Mouse (Mus musculus): ENCODE data around the gene Trap1. TPM values are rescaled to one million over a fixed set of nuclear protein-coding genes. Genes with fewer than 3 reads are reported as not detected.

Gene Trap1
- total RNA-seq (2014; fragmentation: Nextera tagmentation) (134 and 135 TPM in 2 replicates), total RNA-seq (2017) (111 and 117 TPM in 2 replicates), polyA plus RNA-seq (2012) (413 and 470 TPM in 2 replicates)

GRCm38 (mm10) chr16:4077384-4078061, at the start of gene Trap1:
Gene Trap1 (minus strand): TSS chr16:4077827.
- peaks cover 42% of the 10 kb centered on the region for H3K36me3 ChIP-seq (replicated peaks)
- DNase-seq (ENCODE audit: low spot score): peak; percentile 90
- H3K4me3 ChIP-seq (ENCODE audit: low read depth, low read length): peak within 1 kb of the TSS; percentile 94
- H3K9me3 ChIP-seq (replicated peaks): no peaks in the 10 kb centered on the region
- TF ChIP-seq TAL1 (conservative IDR thresholded peaks at IDR 0.05; ENCODE audit: low read depth, low read length) (no peak), CTCF (IDR thresholded peaks at IDR 0.05; ENCODE audit: low read depth, low read length) (no peak), GATA2 (IDR thresholded peaks at IDR 0.05; ENCODE audit: borderline replicate concordance, low read depth, low read length) (no peak), POLR2AphosphoS5 (IDR thresholded peaks at IDR 0.05; ENCODE audit: insufficient replicate concordance, low read depth, low read length) (no peak), GATA1 (IDR thresholded peaks at IDR 0.05; ENCODE audit: borderline replicate concordance, low read length) (no peak)
- no peaks in the 10 kb centered on the region for H3K27me3 ChIP-seq (ENCODE audit: insufficient read depth, low read length)
- H3K4me1 ChIP-seq (ENCODE audit: insufficient read depth, low read depth, low read length): peaks cover 35% of the 10 kb centered on the region
- peak; percentile 83 for ATAC-seq (ENCODE audit: extremely low read depth, insufficient number of reproducible peaks, low FRiP score, poor library complexity, severe bottlenecking)

- Histone ChIP-seq H3K9me3 (replicated peaks) (no peaks in the 10 kb centered on the region), H3K36me3 (replicated peaks) (peaks cover 85% of the 10 kb centered on the region), H3K27me3 (ENCODE audit: insufficient read depth, low read length) (no peaks in the 10 kb centered on the region), H3K4me3 (ENCODE audit: low read depth, low read length) (no peak overlapping the region), H3K4me1 (ENCODE audit: insufficient read depth, low read depth, low read length) (no peaks in the 10 kb centered on the region)
- DNase-seq (ENCODE audit: low spot score): no peak
- ATAC-seq (ENCODE audit: extremely low read depth, insufficient number of reproducible peaks, low FRiP score, poor library complexity, severe bottlenecking): no peak
- TF ChIP-seq GATA2 (IDR thresholded peaks at IDR 0.05; ENCODE audit: borderline replicate concordance, low read depth, low read length) (no peak), GATA1 (IDR thresholded peaks at IDR 0.05; ENCODE audit: borderline replicate concordance, low read length) (no peak), TAL1 (conservative IDR thresholded peaks at IDR 0.05; ENCODE audit: low read depth, low read length) (no peak), CTCF (IDR thresholded peaks at IDR 0.05; ENCODE audit: low read depth, low read length) (no peak), POLR2AphosphoS5 (IDR thresholded peaks at IDR 0.05; ENCODE audit: insufficient replicate concordance, low read depth, low read length) (no peak)
These were observed 39.4 kb upstream of the Trap1 start for GRCm38 (mm10) chr16:4117072-4117471.

- H3K9me3 ChIP-seq (replicated peaks): no peaks in the 10 kb centered on the region
- no peak for TF ChIP-seq TAL1 (conservative IDR thresholded peaks at IDR 0.05; ENCODE audit: low read depth, low read length)
- no peak for TF ChIP-seq GATA2 (IDR thresholded peaks at IDR 0.05; ENCODE audit: borderline replicate concordance, low read depth, low read length)
- no peak for TF ChIP-seq POLR2AphosphoS5 (IDR thresholded peaks at IDR 0.05; ENCODE audit: insufficient replicate concordance, low read depth, low read length)
- DNase-seq (ENCODE audit: low spot score) (no peak), ATAC-seq (ENCODE audit: extremely low read depth, insufficient number of reproducible peaks, low FRiP score, poor library complexity, severe bottlenecking) (no peak)
- no peaks in the 10 kb centered on the region for H3K27me3 ChIP-seq (ENCODE audit: insufficient read depth, low read length)
- peaks cover 68% of the 10 kb centered on the region for H3K36me3 ChIP-seq (replicated peaks)
- no peaks in the 10 kb centered on the region for H3K4me1 ChIP-seq (ENCODE audit: insufficient read depth, low read depth, low read length)
- no peak overlapping the region for H3K4me3 ChIP-seq (ENCODE audit: low read depth, low read length)
These were observed 22.7 kb upstream of the Trap1 start for GRCm38 (mm10) chr16:4100374-4100773.

GRCm38 (mm10) chr16:4097521-4097920, 19.9 kb upstream of the Trap1 start:
- DNase-seq (ENCODE audit: low spot score): no peak
- Histone ChIP-seq H3K9me3 (replicated peaks) (no peaks in the 10 kb centered on the region), H3K4me3 (ENCODE audit: low read depth, low read length) (no peak overlapping the region), H3K27me3 (ENCODE audit: insufficient read depth, low read length) (no peaks in the 10 kb centered on the region), H3K36me3 (replicated peaks) (peaks cover 80% of the 10 kb centered on the region), H3K4me1 (ENCODE audit: insufficient read depth, low read depth, low read length) (no peaks in the 10 kb centered on the region)
- TF ChIP-seq POLR2AphosphoS5 (IDR thresholded peaks at IDR 0.05; ENCODE audit: insufficient replicate concordance, low read depth, low read length): no peak
- TF ChIP-seq CTCF (IDR thresholded peaks at IDR 0.05; ENCODE audit: low read depth, low read length): no peak
- TF ChIP-seq GATA1 (IDR thresholded peaks at IDR 0.05; ENCODE audit: borderline replicate concordance, low read length): no peak
- TF ChIP-seq GATA2 (IDR thresholded peaks at IDR 0.05; ENCODE audit: borderline replicate concordance, low read depth, low read length): no peak
- TF ChIP-seq TAL1 (conservative IDR thresholded peaks at IDR 0.05; ENCODE audit: low read depth, low read length): no peak
- ATAC-seq (ENCODE audit: extremely low read depth, insufficient number of reproducible peaks, low FRiP score, poor library complexity, severe bottlenecking): no peak

- ATAC-seq (ENCODE audit: extremely low read depth, insufficient number of reproducible peaks, low FRiP score, poor library complexity, severe bottlenecking): no peak
- H3K4me1 ChIP-seq (ENCODE audit: insufficient read depth, low read depth, low read length): no peaks in the 10 kb centered on the region
- no peaks in the 10 kb centered on the region for H3K27me3 ChIP-seq (ENCODE audit: insufficient read depth, low read length)
- peaks cover 85% of the 10 kb centered on the region for H3K36me3 ChIP-seq (replicated peaks)
- no peaks in the 10 kb centered on the region for H3K9me3 ChIP-seq (replicated peaks)
- TF ChIP-seq POLR2AphosphoS5 (IDR thresholded peaks at IDR 0.05; ENCODE audit: insufficient replicate concordance, low read depth, low read length) (no peak), GATA1 (IDR thresholded peaks at IDR 0.05; ENCODE audit: borderline replicate concordance, low read length) (no peak), TAL1 (conservative IDR thresholded peaks at IDR 0.05; ENCODE audit: low read depth, low read length) (no peak), CTCF (IDR thresholded peaks at IDR 0.05; ENCODE audit: low read depth, low read length) (no peak), GATA2 (IDR thresholded peaks at IDR 0.05; ENCODE audit: borderline replicate concordance, low read depth, low read length) (no peak)
- H3K4me3 ChIP-seq (ENCODE audit: low read depth, low read length): no peak overlapping the region
- DNase-seq (ENCODE audit: low spot score): no peak
These were observed 19.3 kb upstream of the Trap1 start for GRCm38 (mm10) chr16:4096898-4097297.

- no peaks in the 10 kb centered on the region for H3K27me3 ChIP-seq (ENCODE audit: insufficient read depth, low read length)
- H3K4me1 ChIP-seq (ENCODE audit: insufficient read depth, low read depth, low read length): no peaks in the 10 kb centered on the region
- H3K9me3 ChIP-seq (replicated peaks): no peaks in the 10 kb centered on the region
- TF ChIP-seq TAL1 (conservative IDR thresholded peaks at IDR 0.05; ENCODE audit: low read depth, low read length) (no peak), CTCF (IDR thresholded peaks at IDR 0.05; ENCODE audit: low read depth, low read length) (no peak), GATA1 (IDR thresholded peaks at IDR 0.05; ENCODE audit: borderline replicate concordance, low read length) (no peak), POLR2AphosphoS5 (IDR thresholded peaks at IDR 0.05; ENCODE audit: insufficient replicate concordance, low read depth, low read length) (no peak), GATA2 (IDR thresholded peaks at IDR 0.05; ENCODE audit: borderline replicate concordance, low read depth, low read length) (no peak)
- no peak for DNase-seq (ENCODE audit: low spot score)
- no peak overlapping the region for H3K4me3 ChIP-seq (ENCODE audit: low read depth, low read length)
- ATAC-seq (ENCODE audit: extremely low read depth, insufficient number of reproducible peaks, low FRiP score, poor library complexity, severe bottlenecking): no peak
- H3K36me3 ChIP-seq (replicated peaks): peaks cover 86% of the 10 kb centered on the region
These were observed 18.5 kb upstream of the Trap1 start for GRCm38 (mm10) chr16:4096141-4096540.
